Comparison of ENCODE assay signal across 9 mouse cellular contexts in genomic region chr5:117134066-117134888, GRCm38 (mm10). TPM values are rescaled to one million over a fixed set of nuclear protein-coding genes. Genes with fewer than 3 reads are reported as not detected.
DNase-seq lines count a peak whose midpoint lies in the region; ATAC-seq lines count a peak whose summit lies in the region.
"Had no signal": no experiment of that assay in that cellular context is flagged by ENCODE, and none has a peak within 500 bp of the region (broad histone marks: within the 10 kb centered on the region; RNA-seq: fewer than 3 reads in every experiment).

No protein-coding gene starts in this region.

- no peaks in the 10 kb centered on the region for H3K9me3 ChIP-seq in heart, embryonic 11.5 days (replicated peaks; ENCODE audit: control insufficient read depth, low read length)
- H3K9me3 ChIP-seq in limb, embryonic 15.5 days = no peaks in the 10 kb centered on the region
- H3K9me3 ChIP-seq in forebrain, embryonic 12.5 days = no peaks in the 10 kb centered on the region
- H3K9me3 ChIP-seq in hindbrain, embryonic 11.5 days (ENCODE audit: control insufficient read depth, low read length) = no peaks in the 10 kb centered on the region

- H3K27me3 ChIP-seq in heart, embryonic 11.5 days (ENCODE audit: control insufficient read depth, insufficient read depth, low read length) = no peaks in the 10 kb centered on the region
- no peaks in the 10 kb centered on the region for H3K27me3 ChIP-seq in limb, embryonic 15.5 days
- H3K27me3 ChIP-seq in forebrain, embryonic 12.5 days = no peaks in the 10 kb centered on the region
- no peaks in the 10 kb centered on the region for H3K27me3 ChIP-seq in hindbrain, embryonic 11.5 days (ENCODE audit: control insufficient read depth, insufficient read depth, low read length)

- DNase-seq in heart, adult 18-20 months = no peak
- DNase-seq in adipocyte (ENCODE audit: low spot score) = peak; percentile 56
- peak; percentile 44 to 65 for DNase-seq in spleen, postnatal 10 days (ENCODE audit: low spot score in 2 of 2)
- DNase-seq in hindbrain, embryonic 11.5 days (ENCODE audit: low spot score) = no peak
- DNase-seq in embryo, embryonic 11 days = no peak

- 0 out of 2 replicates have a peak overlapping the region, but pooled peaks have one; percentile 13 for H3K4me3 ChIP-seq in heart, embryonic 11.5 days (ENCODE audit: low read depth, low read length)
- no peak overlapping the region for H3K4me3 ChIP-seq in limb, embryonic 15.5 days
- H3K4me3 ChIP-seq in forebrain, embryonic 12.5 days (replicated peaks) = no peak overlapping the region
- no peak overlapping the region for H3K4me3 ChIP-seq in hindbrain, embryonic 11.5 days (ENCODE audit: low read depth, low read length)

- peak overlapping the region; percentile 47 for H3K4me2 ChIP-seq in heart, embryonic 11.5 days
- H3K4me2 ChIP-seq in limb, embryonic 15.5 days = no peak overlapping the region
- no peak overlapping the region for H3K4me2 ChIP-seq in forebrain, embryonic 12.5 days
- no peak overlapping the region for H3K4me2 ChIP-seq in hindbrain, embryonic 11.5 days (replicated peaks; ENCODE audit: low read depth, low read length)

- H3K36me3 ChIP-seq in heart, embryonic 11.5 days (ENCODE audit: control insufficient read depth, insufficient read depth, low read length) = no peaks in the 10 kb centered on the region
- no peaks in the 10 kb centered on the region for H3K36me3 ChIP-seq in limb, embryonic 15.5 days
- H3K36me3 ChIP-seq in forebrain, embryonic 12.5 days (replicated peaks) = no peaks in the 10 kb centered on the region
- H3K36me3 ChIP-seq in hindbrain, embryonic 11.5 days (ENCODE audit: control insufficient read depth, insufficient read depth, low read length) = no peaks in the 10 kb centered on the region

- WGBS in heart, embryonic 11.5 days (ENCODE audit: insufficient replicate concordance) = 35% methylated on average over 19 of the region's 19 CpGs
- WGBS in limb, embryonic 15.5 days = 59% methylated on average over 19 of the region's 19 CpGs
- 79% methylated on average over 19 of the region's 19 CpGs for WGBS in forebrain, embryonic 12.5 days
- 78% methylated on average over 19 of the region's 19 CpGs for WGBS in hindbrain, embryonic 11.5 days

- peaks cover 44% of the 10 kb centered on the region for H3K4me1 ChIP-seq in heart, embryonic 11.5 days (ENCODE audit: control insufficient read depth, insufficient read depth, low read length)
- peaks cover 18% of the 10 kb centered on the region for H3K4me1 ChIP-seq in limb, embryonic 15.5 days
- H3K4me1 ChIP-seq in forebrain, embryonic 12.5 days = peaks cover 12% of the 10 kb centered on the region
- peaks cover 2% of the 10 kb centered on the region; the same call in 1 of the 2 replicates for H3K4me1 ChIP-seq in hindbrain, embryonic 11.5 days (replicated peaks; ENCODE audit: control insufficient read depth, insufficient read depth, low read length)

- ATAC-seq in heart, embryonic 11.5 days (replicated peaks; ENCODE audit: insufficient number of reproducible peaks, low FRiP score, low TSS enrichment) = no peak
- no peak for ATAC-seq in limb, embryonic 15.5 days (ENCODE audit: insufficient number of reproducible peaks, low FRiP score, low TSS enrichment, low read depth)
- ATAC-seq in forebrain, embryonic 12.5 days (ENCODE audit: low FRiP score) = no peak
- no peak for ATAC-seq in hindbrain, embryonic 11.5 days (ENCODE audit: low FRiP score)
- ATAC-seq: forebrain, embryonic 14.5 days had no signal

- peak overlapping the region; percentile 67 for H3K27ac ChIP-seq in heart, embryonic 11.5 days (ENCODE audit: low read depth, low read length)
- H3K27ac ChIP-seq in limb, embryonic 15.5 days = peak overlapping the region; percentile 61
- no peak overlapping the region for H3K27ac ChIP-seq in forebrain, embryonic 12.5 days
- no peak overlapping the region for H3K27ac ChIP-seq in hindbrain, embryonic 11.5 days (ENCODE audit: low read depth, low read length)

- H3K9ac ChIP-seq in heart, embryonic 11.5 days (ENCODE audit: low read depth, low read length) = peak overlapping the region; percentile 13; the same call in 1 of the 2 replicates
- no peak overlapping the region for H3K9ac ChIP-seq in limb, embryonic 15.5 days
- H3K9ac ChIP-seq in forebrain, embryonic 12.5 days = no peak overlapping the region
- no peak overlapping the region for H3K9ac ChIP-seq in hindbrain, embryonic 11.5 days (ENCODE audit: low read depth, low read length)

RNA-seq across cellular contexts. Expression of gene Taok3, which starts 14.3 kb away (rescaled TPM):
- polyA plus RNA-seq in heart, embryonic 11.5 days (2014; fragmentation: Nextera tagmentation; extraction: Ambion mirVana) = 12.9 and 13.8 TPM in 2 replicates
- 1 to 10 TPM; 5.8 to 7.8 TPM for total RNA-seq in heart, adult 18-20 months (2021)
- polyA plus RNA-seq in limb, embryonic 15.5 days (2015; fragmentation: Nextera tagmentation; extraction: Ambion mirVana) = 18.4 and 20.5 TPM in 2 replicates
- polyA plus RNA-seq in forebrain, embryonic 12.5 days (2016; fragmentation: Nextera tagmentation; extraction: Ambion mirVana) = 24.3 and 24.8 TPM in 2 replicates
- polyA plus RNA-seq in hindbrain, embryonic 11.5 days (2014; fragmentation: Nextera tagmentation; extraction: Ambion mirVana) = 21.7 and 26.1 TPM in 2 replicates

RNA-seq across cellular contexts. Expression of gene Suds3, which starts 18.4 kb away (rescaled TPM):
- polyA plus RNA-seq in heart, embryonic 11.5 days (2014; fragmentation: Nextera tagmentation; extraction: Ambion mirVana) = 36.8 and 37.1 TPM in 2 replicates
- 10 to 100 TPM; 84.8 to 92.0 TPM for total RNA-seq in heart, adult 18-20 months (2021)
- polyA plus RNA-seq in limb, embryonic 15.5 days (2015; fragmentation: Nextera tagmentation; extraction: Ambion mirVana) = 58.3 and 68.8 TPM in 2 replicates
- 113 and 116 TPM in 2 replicates for polyA plus RNA-seq in forebrain, embryonic 12.5 days (2016; fragmentation: Nextera tagmentation; extraction: Ambion mirVana)
- 48.0 and 54.2 TPM in 2 replicates for polyA plus RNA-seq in hindbrain, embryonic 11.5 days (2014; fragmentation: Nextera tagmentation; extraction: Ambion mirVana)

Comparison
In these comparisons a context has a peak if more than half of its experiments do, and no peak if none do; other contexts are left out.
1. H3K27ac ChIP-seq: peak in heart, embryonic 11.5 days (single experiment) and limb, embryonic 15.5 days (single experiment); none in forebrain, embryonic 12.5 days (single experiment) and hindbrain, embryonic 11.5 days (single experiment).
2. DNase-seq: peak in adipocyte (single experiment) and spleen, postnatal 10 days (2 of 2); none in heart, adult 18-20 months (0 of 2), hindbrain, embryonic 11.5 days (single experiment) and embryo, embryonic 11 days (single experiment).